Mouse (Mus musculus): ENCODE results near the gene Wdr45. TPM values are rescaled to one million over a fixed set of nuclear protein-coding genes. Genes with fewer than 3 reads are reported as not detected.

Wdr45 gene
- polyA plus RNA-seq, 1 experiment from 2014 or later: 18.7 TPM

DNA sequence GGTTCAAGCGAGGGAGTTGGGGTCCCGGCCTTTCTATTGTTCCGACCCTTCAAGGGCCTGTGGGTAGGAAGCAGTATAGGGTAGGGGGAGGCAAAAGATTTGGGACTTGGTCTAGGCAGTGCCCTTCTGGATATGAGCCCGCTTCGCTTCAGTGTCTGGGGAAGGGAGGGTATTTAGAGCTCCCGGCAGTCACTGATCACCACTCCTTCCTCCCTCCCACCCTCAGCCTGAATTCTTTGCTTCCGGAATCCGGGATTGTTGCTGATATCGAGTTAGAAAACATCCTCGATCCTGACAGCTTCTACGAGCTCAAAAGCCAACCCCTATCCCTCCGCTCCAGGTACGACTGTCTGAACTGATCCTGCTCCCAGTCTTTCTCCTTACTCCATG lies 51.1 kb downstream of the Wdr45 start:
- DNase-seq (ENCODE audit: low spot score): peak; percentile 6
- Histone ChIP-seq H3K27ac (ENCODE audit: low read depth, low read length) (no peak overlapping the region), H3K9ac (ENCODE audit: low read depth, low read length) (no peak overlapping the region)

DNA sequence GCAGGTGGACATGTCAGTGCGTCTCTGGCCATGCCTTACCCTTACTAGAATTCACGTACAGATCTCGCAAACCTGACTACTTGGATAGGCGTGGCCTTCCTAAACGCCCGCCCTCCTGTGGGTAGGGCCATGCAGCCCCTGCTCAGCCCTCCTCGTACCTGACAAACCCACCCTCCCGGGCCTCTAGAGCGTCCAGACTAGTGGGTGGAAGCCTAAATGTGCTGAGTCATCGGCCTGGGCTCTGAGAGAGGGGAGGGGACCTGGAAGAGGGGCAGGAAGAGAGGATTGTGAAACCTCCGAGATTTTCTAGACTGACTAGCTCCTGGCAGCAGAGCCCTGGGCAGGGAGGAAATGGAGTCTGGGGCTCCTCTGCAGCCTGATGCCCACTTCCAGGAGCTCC lies 51.6 kb downstream of the Wdr45 start:
- ATAC-seq (ENCODE audit: low FRiP score) (no peak), DNase-seq (ENCODE audit: low spot score) (peak; percentile 28)
- Histone ChIP-seq H3K4me1 (replicated peaks; ENCODE audit: control insufficient read depth, insufficient read depth, low read length) (no peaks in the 10 kb centered on the region), H3K9me3 (ENCODE audit: control insufficient read depth, low read length) (no peaks in the 10 kb centered on the region), H3K27me3 (ENCODE audit: control insufficient read depth, insufficient read depth, low read length) (no peaks in the 10 kb centered on the region), H3K36me3 (ENCODE audit: control insufficient read depth, insufficient read depth, low read length) (no peaks in the 10 kb centered on the region), H3K27ac (ENCODE audit: low read depth, low read length) (no peak overlapping the region), H3K4me2 (replicated peaks; ENCODE audit: low read depth, low read length) (peak overlapping the region; percentile 64), H3K4me3 (ENCODE audit: low read depth, low read length) (peak overlapping the region; percentile 65), H3K9ac (ENCODE audit: low read depth, low read length) (no peak overlapping the region)
- 10% methylated on average over 11 of the region's 11 CpGs for whole genome bisulfite sequencing

More for the DNA sequence above, 51.1 kb downstream of the Wdr45 start:
- no peaks in the 10 kb centered on the region for H3K36me3 ChIP-seq (ENCODE audit: control insufficient read depth, insufficient read depth, low read length)
- no peaks in the 10 kb centered on the region for H3K4me1 ChIP-seq (replicated peaks; ENCODE audit: control insufficient read depth, insufficient read depth, low read length)
- H3K9me3 ChIP-seq (ENCODE audit: control insufficient read depth, low read length): no peaks in the 10 kb centered on the region
- H3K4me2 ChIP-seq (replicated peaks; ENCODE audit: low read depth, low read length): peak overlapping the region; percentile 64
- 24% methylated on average over 12 of the region's 13 CpGs for WGBS
- no peak for ATAC-seq (ENCODE audit: low FRiP score)
- peak overlapping the region; percentile 65 for H3K4me3 ChIP-seq (ENCODE audit: low read depth, low read length)
- H3K27me3 ChIP-seq (ENCODE audit: control insufficient read depth, insufficient read depth, low read length): no peaks in the 10 kb centered on the region

DNA sequence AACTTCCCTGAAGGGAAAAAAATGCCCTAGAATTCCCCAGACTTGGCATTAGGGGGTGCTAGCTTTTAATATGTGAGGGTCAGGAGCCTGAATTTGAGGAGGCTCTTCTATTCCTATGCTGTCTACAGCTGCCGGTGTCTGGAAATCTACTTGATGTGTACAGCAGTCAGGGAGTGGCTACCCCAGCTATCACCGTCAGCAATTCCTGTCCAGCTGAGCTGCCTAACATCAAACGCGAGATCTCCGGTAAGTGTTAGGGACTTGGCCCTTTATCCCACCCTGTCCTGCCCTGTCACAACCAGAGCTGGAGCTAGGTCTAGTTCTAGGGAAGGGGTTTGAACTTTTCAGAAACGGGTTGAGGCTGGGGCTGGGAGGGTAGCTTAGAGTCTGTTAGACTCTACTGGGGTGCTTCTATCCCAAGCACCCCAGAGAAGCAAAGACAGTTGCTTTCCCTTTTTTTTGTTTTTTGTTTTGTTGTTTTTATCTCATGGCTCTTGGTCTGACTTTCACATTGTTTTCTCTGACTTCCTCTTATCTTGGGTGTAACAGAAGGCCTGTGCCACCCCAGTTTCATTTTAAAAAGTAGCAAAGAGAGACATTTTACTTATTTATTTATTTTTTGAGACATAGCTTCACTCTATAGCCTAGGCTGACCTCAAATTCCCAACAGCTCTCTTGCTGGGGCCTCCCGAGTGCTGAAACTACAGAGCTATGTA lies 55.3 kb downstream of the Wdr45 start:
- DNase-seq (ENCODE audit: low spot score) (no peak), ATAC-seq (ENCODE audit: low FRiP score) (no peak)
- Histone ChIP-seq H3K36me3 (ENCODE audit: control insufficient read depth, insufficient read depth, low read length) (no peaks in the 10 kb centered on the region), H3K4me1 (replicated peaks; ENCODE audit: control insufficient read depth, insufficient read depth, low read length) (no peaks in the 10 kb centered on the region), H3K4me2 (replicated peaks; ENCODE audit: low read depth, low read length) (no peak overlapping the region), H3K4me3 (ENCODE audit: low read depth, low read length) (no peak overlapping the region), H3K27me3 (ENCODE audit: control insufficient read depth, insufficient read depth, low read length) (no peaks in the 10 kb centered on the region), H3K9me3 (ENCODE audit: control insufficient read depth, low read length) (no peaks in the 10 kb centered on the region), H3K9ac (ENCODE audit: low read depth, low read length) (no peak overlapping the region), H3K27ac (ENCODE audit: low read depth, low read length) (no peak overlapping the region)
- 85% methylated on average over 7 of the region's 7 CpGs for WGBS

DNA sequence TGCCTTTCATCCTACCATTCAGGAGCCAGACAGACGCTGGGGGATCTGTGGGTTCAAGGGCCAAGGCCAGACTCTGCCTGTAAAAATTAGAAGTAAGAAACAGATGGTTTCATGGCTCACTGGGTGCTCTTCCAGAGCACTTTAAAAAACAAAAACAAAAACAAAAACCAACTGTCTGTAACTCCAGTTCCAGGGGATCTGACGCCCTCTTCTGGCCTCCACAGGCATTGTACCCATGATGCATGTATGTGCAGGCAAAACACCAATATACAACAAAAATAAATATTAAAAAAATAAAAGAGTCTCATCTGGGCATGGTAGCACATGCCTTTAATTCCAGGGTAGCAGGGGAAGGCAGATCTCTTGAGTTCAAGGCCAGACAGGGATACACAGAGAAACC lies 58.6 kb downstream of the Wdr45 start:
- DNase-seq (ENCODE audit: low spot score) (peak; percentile 14), ATAC-seq (ENCODE audit: low FRiP score) (no peak)
- Histone ChIP-seq H3K9ac (ENCODE audit: low read depth, low read length) (no peak overlapping the region), H3K4me1 (replicated peaks; ENCODE audit: control insufficient read depth, insufficient read depth, low read length) (no peaks in the 10 kb centered on the region), H3K27me3 (ENCODE audit: control insufficient read depth, insufficient read depth, low read length) (no peaks in the 10 kb centered on the region), H3K9me3 (ENCODE audit: control insufficient read depth, low read length) (no peaks in the 10 kb centered on the region), H3K4me3 (ENCODE audit: low read depth, low read length) (no peak overlapping the region), H3K4me2 (replicated peaks; ENCODE audit: low read depth, low read length) (no peak overlapping the region), H3K27ac (ENCODE audit: low read depth, low read length) (no peak overlapping the region), H3K36me3 (ENCODE audit: control insufficient read depth, insufficient read depth, low read length) (no peaks in the 10 kb centered on the region)
- WGBS: 57% methylated on average over 2 of the region's 2 CpGs

DNA sequence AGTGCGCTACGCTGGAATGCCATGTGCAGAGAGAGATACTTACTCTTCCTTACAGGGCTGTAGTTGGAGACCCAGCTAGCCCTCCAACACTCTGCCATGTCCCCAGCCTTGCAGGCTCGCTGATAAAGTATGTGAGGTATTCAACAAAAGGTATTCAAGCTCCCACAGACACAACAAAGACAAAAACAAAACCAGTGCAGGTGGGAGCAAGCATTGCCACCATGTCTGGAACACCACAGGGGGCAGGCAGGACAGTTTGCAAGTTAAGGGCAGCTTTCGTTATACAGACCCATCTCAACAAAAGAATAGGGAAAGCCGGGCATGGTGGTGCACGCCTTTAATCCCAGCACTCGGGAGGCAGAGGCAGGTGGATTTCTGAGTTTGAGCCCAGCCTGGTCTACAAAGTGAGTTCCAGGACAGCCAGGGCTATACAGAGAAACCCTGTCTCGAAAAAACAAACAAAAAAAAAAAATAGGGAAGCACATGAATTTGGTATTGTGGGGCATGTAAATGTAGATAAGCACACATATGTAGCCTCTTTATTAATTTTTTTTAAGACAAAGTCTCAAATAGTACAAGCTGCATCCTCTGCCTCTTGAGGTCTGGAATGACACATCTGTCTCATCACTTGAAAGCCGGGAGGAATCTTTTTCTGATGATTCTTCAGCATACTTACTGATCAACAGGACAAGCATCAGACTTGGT lies 61.5 kb downstream of the Wdr45 start:
- H3K4me2 ChIP-seq (replicated peaks; ENCODE audit: low read depth, low read length): no peak overlapping the region
- H3K4me3 ChIP-seq (ENCODE audit: low read depth, low read length): no peak overlapping the region
- no peaks in the 10 kb centered on the region for H3K9me3 ChIP-seq (ENCODE audit: control insufficient read depth, low read length)
- H3K9ac ChIP-seq (ENCODE audit: low read depth, low read length): no peak overlapping the region
- DNase-seq (ENCODE audit: low spot score) (no peak), ATAC-seq (ENCODE audit: low FRiP score) (no peak)
- no peak overlapping the region for H3K27ac ChIP-seq (ENCODE audit: low read depth, low read length)
- no peaks in the 10 kb centered on the region for H3K27me3 ChIP-seq (ENCODE audit: control insufficient read depth, insufficient read depth, low read length)
- WGBS: 76% methylated on average over 9 of the region's 9 CpGs
- no peaks in the 10 kb centered on the region for H3K4me1 ChIP-seq (replicated peaks; ENCODE audit: control insufficient read depth, insufficient read depth, low read length)
- H3K36me3 ChIP-seq (ENCODE audit: control insufficient read depth, insufficient read depth, low read length): no peaks in the 10 kb centered on the region

DNA sequence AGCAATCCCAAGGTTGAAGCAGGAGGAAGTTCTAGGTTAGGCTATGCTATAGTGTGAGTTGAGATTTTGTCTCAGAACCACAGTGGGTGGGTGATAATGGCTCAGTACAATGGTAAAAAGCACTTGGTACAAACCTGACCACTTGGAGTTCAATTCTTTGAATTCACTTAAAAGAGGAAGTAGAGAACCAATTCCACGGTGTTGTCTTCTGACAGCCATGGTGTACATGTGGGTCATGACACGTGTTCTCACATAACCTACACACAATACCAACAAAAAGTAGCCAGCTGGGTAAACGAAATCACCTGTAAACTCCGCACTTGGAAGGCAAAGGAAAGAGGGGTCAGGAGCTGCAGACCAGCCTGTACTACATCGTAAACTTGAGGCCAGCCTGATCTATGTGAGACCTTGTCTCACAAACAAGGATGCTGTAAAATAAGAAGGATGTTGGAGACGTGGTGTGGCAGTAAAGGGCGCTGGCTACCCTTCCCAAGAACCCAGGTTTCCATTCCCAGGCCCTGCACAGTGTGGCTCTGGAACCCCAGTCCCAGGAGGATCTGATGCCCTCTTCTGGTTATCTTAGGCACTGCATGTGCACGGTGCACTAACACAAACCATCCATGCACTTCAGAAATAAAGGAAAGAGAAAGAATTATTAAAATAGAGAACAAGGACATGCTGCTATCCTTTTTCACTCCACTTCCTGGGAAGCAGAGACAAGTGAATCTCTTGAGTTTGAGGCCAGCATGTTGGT lies 62.4 kb downstream of the Wdr45 start:
- Histone ChIP-seq H3K4me1 (replicated peaks; ENCODE audit: control insufficient read depth, insufficient read depth, low read length) (no peaks in the 10 kb centered on the region), H3K9me3 (ENCODE audit: control insufficient read depth, low read length) (no peaks in the 10 kb centered on the region), H3K9ac (ENCODE audit: low read depth, low read length) (no peak overlapping the region), H3K27me3 (ENCODE audit: control insufficient read depth, insufficient read depth, low read length) (no peaks in the 10 kb centered on the region), H3K4me3 (ENCODE audit: low read depth, low read length) (no peak overlapping the region), H3K36me3 (ENCODE audit: control insufficient read depth, insufficient read depth, low read length) (no peaks in the 10 kb centered on the region), H3K27ac (ENCODE audit: low read depth, low read length) (no peak overlapping the region), H3K4me2 (replicated peaks; ENCODE audit: low read depth, low read length) (no peak overlapping the region)
- DNase-seq (ENCODE audit: low spot score) (peak; percentile 68), ATAC-seq (ENCODE audit: low FRiP score) (peak; percentile 61; the same call in 1 of the 2 replicates)
- WGBS: 55% methylated on average over 8 of the region's 8 CpGs

Other genes with a start within 250 kb of the Wdr45 start
- gene Foxp3, start 140.7 kb upstream of the Wdr45 start, polyA plus RNA-seq (2014; fragmentation: Nextera tagmentation; extraction: Ambion mirVana): 0.10 TPM in 1 of 2 replicates, not detected in the other
- 1.3 and 1.6 TPM in 2 replicates for gene Ppp1r3f, start 140.1 kb upstream of the Wdr45 start, polyA plus RNA-seq (2014; fragmentation: Nextera tagmentation; extraction: Ambion mirVana)
- 22.4 and 25.8 TPM in 2 replicates for gene Ccdc22, start 108.8 kb upstream of the Wdr45 start, polyA plus RNA-seq (2014; fragmentation: Nextera tagmentation; extraction: Ambion mirVana)
- 0.04 TPM in 1 of 2 replicates, not detected in the other for gene Cacna1f, start 107.2 kb upstream of the Wdr45 start, polyA plus RNA-seq (2014; fragmentation: Nextera tagmentation; extraction: Ambion mirVana)
- gene Syp, start 75.9 kb upstream of the Wdr45 start, polyA plus RNA-seq (2014; fragmentation: Nextera tagmentation; extraction: Ambion mirVana): 13.9 and 14.5 TPM in 2 replicates
- 1.9 and 2.5 TPM in 2 replicates for gene Prickle3, start 57.1 kb upstream of the Wdr45 start, polyA plus RNA-seq (2014; fragmentation: Nextera tagmentation; extraction: Ambion mirVana)
- 45.7 and 49.3 TPM in 2 replicates for gene Plp2, start 42.9 kb upstream of the Wdr45 start, polyA plus RNA-seq (2014; fragmentation: Nextera tagmentation; extraction: Ambion mirVana)
- gene Magix, start 33.1 kb upstream of the Wdr45 start, polyA plus RNA-seq (2014; fragmentation: Nextera tagmentation; extraction: Ambion mirVana): 0.07 and 0.25 TPM in 2 replicates
- gene Gpkow, start 17.2 kb upstream of the Wdr45 start, polyA plus RNA-seq (2014; fragmentation: Nextera tagmentation; extraction: Ambion mirVana): 35.6 and 47.7 TPM in 2 replicates
- not detected in 2 replicates for gene Gm45208, start 7.9 kb downstream of the Wdr45 start, polyA plus RNA-seq (2014; fragmentation: Nextera tagmentation; extraction: Ambion mirVana)
- 98.3 and 108 TPM in 2 replicates for gene Praf2, start 14.1 kb downstream of the Wdr45 start, polyA plus RNA-seq (2014; fragmentation: Nextera tagmentation; extraction: Ambion mirVana)
- gene Ccdc120, start 36.6 kb downstream of the Wdr45 start, polyA plus RNA-seq (2014; fragmentation: Nextera tagmentation; extraction: Ambion mirVana): 19.9 and 21.5 TPM in 2 replicates
- gene Tfe3, start 48.2 kb downstream of the Wdr45 start, polyA plus RNA-seq (2014; fragmentation: Nextera tagmentation; extraction: Ambion mirVana): 18.5 and 21.7 TPM in 2 replicates
- 46.1 and 53.6 TPM in 2 replicates for gene Gripap1, start 75.4 kb downstream of the Wdr45 start, polyA plus RNA-seq (2014; fragmentation: Nextera tagmentation; extraction: Ambion mirVana)
- 1.6 and 2.2 TPM in 2 replicates for gene Kcnd1, start 108.0 kb downstream of the Wdr45 start, polyA plus RNA-seq (2014; fragmentation: Nextera tagmentation; extraction: Ambion mirVana)
- 32.4 and 37.5 TPM in 2 replicates for gene Otud5, start 127.0 kb downstream of the Wdr45 start, polyA plus RNA-seq (2014; fragmentation: Nextera tagmentation; extraction: Ambion mirVana)
- gene Pim2, start 163.9 kb downstream of the Wdr45 start, polyA plus RNA-seq (2014; fragmentation: Nextera tagmentation; extraction: Ambion mirVana): 6.4 and 7.1 TPM in 2 replicates
- gene Slc35a2, start 169.7 kb downstream of the Wdr45 start, polyA plus RNA-seq (2014; fragmentation: Nextera tagmentation; extraction: Ambion mirVana): 11.5 and 13.3 TPM in 2 replicates
- gene Pqbp1, start 184.9 kb downstream of the Wdr45 start, polyA plus RNA-seq (2014; fragmentation: Nextera tagmentation; extraction: Ambion mirVana): 155 and 161 TPM in 2 replicates
- gene Timm17b, start 185.0 kb downstream of the Wdr45 start, polyA plus RNA-seq (2014; fragmentation: Nextera tagmentation; extraction: Ambion mirVana): 168 and 179 TPM in 2 replicates
- not detected in 2 replicates for gene Gm10491, start 193.5 kb downstream of the Wdr45 start, polyA plus RNA-seq (2014; fragmentation: Nextera tagmentation; extraction: Ambion mirVana)
- gene Gm10490, start 195.2 kb downstream of the Wdr45 start, polyA plus RNA-seq (2014; fragmentation: Nextera tagmentation; extraction: Ambion mirVana): not detected in 2 replicates
- 23.9 and 25.9 TPM in 2 replicates for gene Pcsk1n, start 205.5 kb downstream of the Wdr45 start, polyA plus RNA-seq (2014; fragmentation: Nextera tagmentation; extraction: Ambion mirVana)
- gene Eras, start 214.3 kb downstream of the Wdr45 start, polyA plus RNA-seq (2014; fragmentation: Nextera tagmentation; extraction: Ambion mirVana): not detected in 2 replicates
- 46.0 and 48.5 TPM in 2 replicates for gene Hdac6, start 233.6 kb downstream of the Wdr45 start, polyA plus RNA-seq (2014; fragmentation: Nextera tagmentation; extraction: Ambion mirVana)

Data from hindbrain, embryonic 11.5 days (tissue).